ENCODE assay signal across 20 mouse cellular contexts in genomic region chr12:10618319-10618718, GRCm38 (mm10).
"Had no signal": no experiment of that assay in that cellular context is flagged by ENCODE, and none has a peak within 500 bp of the region (broad histone marks: within the 10 kb centered on the region; RNA-seq: fewer than 3 reads in every experiment).

No protein-coding gene starts in this region.

- H3K27ac ChIP-seq: kidney, embryonic 15.5 days; limb, embryonic 12.5 days; limb, embryonic 15.5 days; liver, embryonic 14.5 days; macrophage; midbrain, embryonic 12.5 days; midbrain, embryonic 15.5 days; neural tube, embryonic 12.5 days; neural tube, embryonic 15.5 days had no signal

- H3K4me1 ChIP-seq: kidney, embryonic 15.5 days; limb, embryonic 12.5 days; limb, embryonic 15.5 days; midbrain, embryonic 12.5 days; midbrain, embryonic 15.5 days; neural tube, embryonic 12.5 days; neural tube, embryonic 15.5 days had no signal

- H3K27me3 ChIP-seq: kidney, embryonic 15.5 days; limb, embryonic 12.5 days; limb, embryonic 15.5 days; midbrain, embryonic 12.5 days; midbrain, embryonic 15.5 days; neural tube, embryonic 12.5 days; neural tube, embryonic 15.5 days had no signal

- H3K4me2 ChIP-seq: kidney, embryonic 15.5 days; limb, embryonic 12.5 days; limb, embryonic 15.5 days; liver, embryonic 11.5 days; lung, embryonic 14.5 days; midbrain, embryonic 12.5 days; midbrain, embryonic 15.5 days; neural tube, embryonic 12.5 days; neural tube, embryonic 15.5 days had no signal

- H3K36me3 ChIP-seq: kidney, embryonic 15.5 days; limb, embryonic 12.5 days; limb, embryonic 15.5 days; midbrain, embryonic 12.5 days; midbrain, embryonic 15.5 days; neural tube, embryonic 12.5 days; neural tube, embryonic 15.5 days had no signal

- ATAC-seq: liver, postnatal 0 days; lung, postnatal 0 days; midbrain, embryonic 15.5 days had no signal

- H3K9me3 ChIP-seq: kidney, embryonic 15.5 days; limb, embryonic 12.5 days; limb, embryonic 15.5 days; midbrain, embryonic 12.5 days; midbrain, embryonic 15.5 days; neural tube, embryonic 12.5 days; neural tube, embryonic 15.5 days had no signal

- DNase-seq: kidney, adult 11 months; kidney, adult 8-10 months; kidney, postnatal 10 days; kidney, postnatal 36 days; left cerebral cortex, postnatal 4 days; liver, postnatal 0 days; lung, embryonic 14.5 days; thymus, adult 18-20 months; thymus, postnatal 4 days had no signal

- H3K9ac ChIP-seq: kidney, embryonic 15.5 days; limb, embryonic 12.5 days; limb, embryonic 15.5 days; liver, embryonic 14.5 days; liver, postnatal 0 days; lung, embryonic 14.5 days; midbrain, embryonic 12.5 days; midbrain, embryonic 15.5 days; neural tube, embryonic 12.5 days; neural tube, embryonic 15.5 days had no signal

- H3K4me3 ChIP-seq: kidney, embryonic 15.5 days; limb, embryonic 12.5 days; limb, embryonic 15.5 days; midbrain, embryonic 12.5 days; midbrain, embryonic 15.5 days; neural tube, embryonic 12.5 days; neural tube, embryonic 15.5 days had no signal
